Mouse (Mus musculus) hindbrain, embryonic 11.5 days (tissue): ENCODE results near the gene Gm28308. TPM values are rescaled to one million over a fixed set of nuclear protein-coding genes. Genes with fewer than 3 reads are reported as not detected.

Experiments used
- ATAC-seq: fragments of 200-750 bp; cut with Nextera tagmentation; 2 replicates; pipeline ENCODE4 v1.8.0; 2017; ENCODE audit warnings: mild to moderate bottlenecking, moderate TSS enrichment, moderate library complexity; ENCODE audit not compliant: low FRiP score
- DNase-seq: peaks from one replicate; pipeline ENCODE4 v3.0.0-alpha.2; 2015; ENCODE audit warnings: low spot score
- H3K27ac ChIP-seq: fragments of 300-500 bp; sonication (generic); 2 replicates; pipeline ENCODE4 v1.5.1; 2014; ENCODE audit warnings: mild to moderate bottlenecking, low read depth, low read length
- H3K27me3 ChIP-seq: fragments of 300-500 bp; sonication (generic); 2 replicates; pipeline ENCODE4 v1.6.1; 2014; ENCODE audit warnings: mild to moderate bottlenecking, low read length, moderate library complexity, mixed read lengths; ENCODE audit not compliant: control insufficient read depth, insufficient read depth
- H3K36me3 ChIP-seq: fragments of 300-500 bp; sonication (generic); 2 replicates; pipeline ENCODE4 v1.6.1; 2014; ENCODE audit warnings: mild to moderate bottlenecking, low read length, moderate library complexity, mixed read lengths; ENCODE audit not compliant: control insufficient read depth, insufficient read depth
- H3K4me1 ChIP-seq: fragments of 300-500 bp; sonication (generic); replicated peaks from 2 replicates; pipeline ENCODE4 v1.6.1; 2014; ENCODE audit warnings: low read length, mixed read lengths; ENCODE audit not compliant: control insufficient read depth, insufficient read depth
- H3K4me2 ChIP-seq: fragments of 300-500 bp; sonication (generic); replicated peaks from 2 replicates; pipeline ENCODE4 v1.6.1; 2014; ENCODE audit warnings: mild to moderate bottlenecking, low read depth, low read length
- H3K4me3 ChIP-seq: fragments of 300-500 bp; sonication (generic); 2 replicates; pipeline ENCODE4 v1.5.1; 2014; ENCODE audit warnings: low read depth, low read length
- H3K9ac ChIP-seq: fragments of 300-500 bp; sonication (generic); 2 replicates; pipeline ENCODE4 v1.6.1; 2014; ENCODE audit warnings: low read depth, low read length
- H3K9me3 ChIP-seq: fragments of 300-500 bp; sonication (generic); 2 replicates; pipeline ENCODE4 v1.6.1; 2016; ENCODE audit warnings: low read length; ENCODE audit not compliant: control insufficient read depth
- WGBS: fragments of 180-500 bp; shearing (Covaris S2); extraction: QIAGEN DNeasy Blood & Tissue Kit; methylation state at CpG from one replicate; pipeline ENCODE4 v1.1.7; 2014; 5-methylcytosine and 5-hydroxymethylcytosine counted together
- polyA plus RNA-seq: library from polyadenylated mRNA; unstranded; fragments of >200 nt; fragmentation: Nextera tagmentation; extraction: Ambion mirVana; gene quantifications from 2 replicates; pipeline ENCODE4 v1.2.1, GENCODE M21; 2014

Gene Gm28308
- polyA plus RNA-seq, 1 experiment from 2014 or later = not detected

DNA sequence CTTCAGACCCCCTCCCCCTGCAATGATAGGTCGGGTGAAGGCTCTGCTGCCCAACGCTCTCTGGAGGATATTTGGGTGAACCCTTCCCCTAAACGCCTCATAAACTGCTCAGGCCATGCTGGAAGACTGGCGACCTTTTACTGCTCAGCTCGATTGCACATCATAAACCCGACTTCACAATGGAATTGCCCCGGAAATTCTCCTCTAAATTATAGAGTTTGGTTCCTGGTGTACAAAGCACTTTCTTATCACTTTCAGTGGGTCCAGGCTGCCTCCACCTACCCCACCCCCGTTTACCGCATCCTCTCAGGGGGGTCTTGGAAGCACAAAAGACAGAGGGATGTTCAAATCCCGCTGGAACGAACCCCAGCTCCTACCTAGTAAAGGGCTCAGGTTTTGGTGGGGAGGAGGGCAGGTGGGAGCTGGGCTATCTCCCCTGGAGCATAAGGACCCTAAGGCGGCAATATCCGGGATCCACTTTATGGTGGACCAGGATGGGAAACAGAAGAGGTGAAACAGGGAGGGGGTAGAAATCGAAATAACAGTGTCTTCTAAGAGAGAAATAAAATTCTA is 5.6 kb upstream of the Gm28308 start:
- H3K9me3 ChIP-seq = no peaks in the 10 kb centered on the region
- peaks cover 8% of the 10 kb centered on the region; the same call in 1 of the 2 replicates for H3K4me1 ChIP-seq
- H3K27me3 ChIP-seq = peaks cover 99% of the 10 kb centered on the region
- peak; percentile 70 for DNase-seq
- ATAC-seq = no peak
- no peak overlapping the region for H3K27ac ChIP-seq
- no peak overlapping the region for H3K4me2 ChIP-seq
- no peaks in the 10 kb centered on the region for H3K36me3 ChIP-seq
- 7% methylated on average over 14 of the region's 14 CpGs for WGBS
- H3K9ac ChIP-seq = no peak overlapping the region
- H3K4me3 ChIP-seq = no peak overlapping the region

DNA sequence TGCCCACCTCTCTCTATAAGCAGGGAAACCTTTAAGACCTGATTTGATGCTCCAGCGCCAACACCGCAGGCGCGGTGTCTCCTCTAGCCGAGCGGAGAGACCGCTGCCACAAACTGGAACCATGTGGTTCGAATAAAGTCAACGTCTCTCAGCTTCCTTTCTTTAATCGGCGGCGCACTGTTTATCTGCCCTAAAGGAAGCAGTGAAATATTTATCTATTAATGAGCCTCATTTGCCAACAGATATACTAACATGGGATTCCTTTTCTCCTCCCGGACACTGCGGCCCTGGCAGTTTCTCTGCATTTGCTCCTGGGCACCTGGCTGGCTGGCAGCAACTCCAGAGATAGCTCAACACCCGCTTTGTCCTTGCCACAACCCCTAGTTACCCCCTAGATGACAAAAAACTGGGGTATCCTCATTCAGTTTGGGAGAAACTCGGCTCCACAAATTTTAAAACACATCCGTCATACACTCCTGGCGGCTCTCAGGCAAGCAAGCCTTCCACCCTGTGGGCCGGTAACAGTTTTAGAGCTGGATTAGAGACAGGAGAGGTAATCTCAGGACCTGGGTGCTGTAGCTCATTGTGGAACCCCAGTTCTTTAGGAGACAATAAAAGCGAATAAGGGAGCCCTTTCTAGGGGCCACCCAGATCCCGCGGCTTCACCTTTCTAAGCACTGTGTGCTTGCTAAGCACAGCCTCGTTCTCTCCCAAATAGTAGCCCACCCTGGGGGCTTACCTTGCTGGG is 4.9 kb upstream of the Gm28308 start:
- Histone ChIP-seq H3K4me1 (peaks cover 8% of the 10 kb centered on the region; the same call in 1 of the 2 replicates), H3K4me2 (peak overlapping the region; percentile 49; the same call in 1 of the 2 replicates), H3K27ac (no peak overlapping the region), H3K9me3 (no peaks in the 10 kb centered on the region), H3K9ac (no peak overlapping the region), H3K4me3 (peak overlapping the region; percentile 25), H3K36me3 (no peaks in the 10 kb centered on the region), H3K27me3 (peaks cover 99% of the 10 kb centered on the region)
- DNase-seq (peak; percentile 71), ATAC-seq (no peak)
- 6% methylated on average over 23 of the region's 23 CpGs for WGBS

DNA sequence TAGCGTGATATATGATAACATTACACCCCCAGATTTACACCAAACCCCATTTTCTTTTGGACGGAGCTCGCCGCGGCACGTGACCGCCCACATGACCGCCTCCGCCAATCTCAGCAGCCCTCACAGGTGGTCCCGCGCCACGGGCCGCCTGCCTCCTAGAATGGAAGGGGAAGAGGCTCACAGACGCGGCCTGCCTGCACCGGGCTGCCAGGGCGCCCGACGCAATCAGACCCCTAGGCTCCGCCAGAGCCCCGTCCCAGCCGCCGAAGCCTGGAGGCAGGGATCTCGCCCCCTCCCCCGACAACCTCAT is 4.3 kb upstream of the Gm28308 start:
- Histone ChIP-seq H3K36me3 (no peaks in the 10 kb centered on the region), H3K4me3 (peak overlapping the region; percentile 25), H3K4me2 (peak overlapping the region; percentile 49), H3K27me3 (peaks cover 99% of the 10 kb centered on the region), H3K4me1 (peaks cover 8% of the 10 kb centered on the region; the same call in 1 of the 2 replicates), H3K9me3 (no peaks in the 10 kb centered on the region), H3K27ac (no peak overlapping the region), H3K9ac (no peak overlapping the region)
- under 1% methylated on average over 23 of the region's 25 CpGs for WGBS
- peak; percentile 79 for ATAC-seq
- DNase-seq = no peak

DNA sequence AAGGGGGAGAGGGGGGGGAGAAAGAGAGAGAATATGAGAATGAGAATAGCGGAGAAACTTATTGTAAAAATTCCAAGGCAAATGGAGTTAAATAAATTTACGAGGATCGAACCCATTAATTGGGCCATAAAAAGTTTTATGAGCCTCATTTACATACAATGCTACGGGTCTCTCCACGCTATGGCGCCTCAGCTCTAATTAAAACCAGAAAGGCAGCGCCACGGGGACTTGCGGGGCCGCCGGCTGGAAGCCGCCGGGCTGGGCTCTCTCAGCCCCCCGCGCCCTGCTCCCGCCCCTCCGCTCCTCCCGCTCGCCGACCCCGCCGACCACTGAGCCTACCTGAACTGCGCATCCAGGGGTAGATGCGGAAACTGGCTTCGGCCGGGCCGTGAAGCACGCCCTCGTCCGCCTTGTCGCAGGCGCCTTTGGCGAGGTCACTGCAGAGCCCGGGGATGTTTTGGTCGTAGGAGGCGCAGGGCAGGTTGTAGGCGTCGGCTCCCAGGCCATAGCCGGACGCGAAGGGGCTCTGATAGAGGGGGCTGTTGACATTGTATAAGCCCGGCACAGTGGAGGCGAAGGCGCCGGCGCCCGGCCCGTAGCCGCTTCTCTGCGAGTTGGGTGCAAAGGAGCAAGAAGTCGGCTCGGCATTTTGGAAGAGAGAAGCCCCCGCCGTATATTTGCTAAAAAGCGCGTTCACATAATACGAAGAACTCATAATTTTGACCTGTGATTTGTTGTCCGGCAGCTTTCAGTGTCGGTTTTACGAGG is 3.7 kb upstream of the Gm28308 start:
- DNase-seq = peak; percentile 68
- peaks cover 8% of the 10 kb centered on the region; the same call in 1 of the 2 replicates for H3K4me1 ChIP-seq
- H3K9ac ChIP-seq = no peak overlapping the region
- H3K9me3 ChIP-seq = no peaks in the 10 kb centered on the region
- WGBS = 2% methylated on average over 60 of the region's 60 CpGs
- H3K4me2 ChIP-seq = peak overlapping the region; percentile 49
- 0 out of 2 replicates have a peak overlapping the region, but pooled peaks have one; percentile 33 for H3K27ac ChIP-seq
- peak; percentile 36; the same call in 1 of the 2 replicates for ATAC-seq
- H3K36me3 ChIP-seq = no peaks in the 10 kb centered on the region
- H3K4me3 ChIP-seq = peak overlapping the region; percentile 25
- H3K27me3 ChIP-seq = peaks cover 99% of the 10 kb centered on the region

DNA sequence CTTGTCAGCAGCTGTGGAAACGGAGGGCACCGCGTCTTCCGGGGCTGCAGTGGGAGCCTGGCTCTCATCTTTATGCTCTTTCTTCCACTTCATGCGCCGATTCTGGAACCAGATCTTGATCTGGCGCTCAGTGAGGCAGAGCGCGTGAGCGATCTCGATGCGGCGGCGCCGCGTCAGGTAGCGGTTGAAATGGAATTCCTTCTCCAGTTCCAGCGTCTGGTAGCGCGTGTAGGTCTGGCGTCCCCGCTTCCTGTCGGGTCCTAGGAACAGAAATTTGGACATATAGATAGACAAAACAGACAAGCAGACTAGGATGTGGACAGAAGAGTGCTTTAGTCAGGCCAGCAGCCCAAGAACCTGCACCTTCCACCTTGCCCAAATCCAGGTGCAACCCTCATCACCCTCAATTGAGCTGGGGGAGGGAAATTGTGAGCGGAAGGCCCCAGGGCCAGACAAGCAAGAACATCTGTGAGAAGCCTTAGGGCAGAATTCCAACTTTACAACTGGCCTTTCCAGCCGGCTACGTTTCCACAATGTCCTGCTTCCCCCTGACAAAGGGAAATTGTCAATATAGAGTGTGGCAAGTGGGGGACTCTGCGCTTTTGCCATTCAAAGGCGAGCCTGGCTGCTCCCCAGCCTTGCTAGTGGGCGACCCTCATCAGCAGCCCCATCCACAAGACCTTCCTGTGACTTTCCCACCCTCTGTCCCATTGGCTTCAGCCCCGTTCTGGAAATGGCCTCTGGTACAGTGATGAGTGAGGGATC is 2.8 kb upstream of the Gm28308 start:
- Histone ChIP-seq H3K4me2 (no peak overlapping the region), H3K27ac (no peak overlapping the region), H3K4me1 (peaks cover 5% of the 10 kb centered on the region; the same call in 1 of the 2 replicates), H3K36me3 (no peaks in the 10 kb centered on the region), H3K4me3 (no peak overlapping the region), H3K27me3 (peaks cover 99% of the 10 kb centered on the region), H3K9ac (no peak overlapping the region), H3K9me3 (no peaks in the 10 kb centered on the region)
- no peak for ATAC-seq
- peak; percentile 61 for DNase-seq
- WGBS = 2% methylated on average over 30 of the region's 30 CpGs

DNA sequence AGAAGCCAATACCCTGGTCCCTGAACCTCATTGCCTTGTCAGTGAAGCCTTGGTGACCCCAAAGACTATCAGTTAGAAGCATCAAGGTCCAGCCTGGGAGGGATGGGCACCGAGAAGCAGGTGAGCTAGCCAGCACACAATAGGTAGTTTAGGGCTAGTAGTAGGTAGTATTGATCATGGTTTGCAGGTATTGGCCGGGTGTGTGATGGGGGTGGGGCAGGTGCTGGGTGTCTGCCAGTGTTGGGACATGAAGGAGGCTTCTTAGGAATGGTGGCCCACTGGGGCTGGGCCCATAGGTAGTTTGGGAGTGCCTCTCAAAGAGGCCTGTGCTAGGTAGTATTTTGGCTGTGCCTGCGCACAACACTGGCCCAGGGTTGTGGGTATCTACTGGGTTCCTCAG is 1.9 kb upstream of the Gm28308 start:
- Histone ChIP-seq H3K4me2 (no peak overlapping the region), H3K9me3 (no peaks in the 10 kb centered on the region), H3K9ac (no peak overlapping the region), H3K4me3 (no peak overlapping the region), H3K4me1 (peaks cover 5% of the 10 kb centered on the region; the same call in 1 of the 2 replicates), H3K27ac (no peak overlapping the region), H3K36me3 (no peaks in the 10 kb centered on the region), H3K27me3 (peaks cover 97% of the 10 kb centered on the region)
- ATAC-seq (no peak), DNase-seq (no peak)
- WGBS = 15% methylated on average over 3 of the region's 3 CpGs

DNA sequence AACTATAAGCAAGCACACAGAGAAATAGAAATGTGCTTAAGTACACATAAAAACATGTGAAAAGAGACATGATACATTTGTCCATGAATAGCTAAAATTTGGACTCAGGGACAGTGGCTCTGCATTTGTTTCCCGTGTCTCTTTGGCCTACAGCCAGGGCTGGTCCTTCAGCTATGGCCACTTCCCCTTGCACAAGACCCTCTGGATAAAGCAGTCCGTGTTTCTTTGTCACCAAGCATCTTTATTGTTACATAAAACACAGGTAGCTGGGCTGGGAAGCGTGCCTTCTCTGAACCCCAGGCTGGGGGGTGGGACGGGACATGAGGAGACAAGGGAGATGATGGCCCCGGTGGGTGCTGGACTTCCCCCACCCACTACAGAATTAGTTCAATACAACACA is 1.1 kb upstream of the Gm28308 start:
- H3K9ac ChIP-seq = no peak overlapping the region
- no peak overlapping the region for H3K4me3 ChIP-seq
- WGBS = 8% methylated on average over 5 of the region's 5 CpGs
- H3K4me1 ChIP-seq = peaks cover 5% of the 10 kb centered on the region; the same call in 1 of the 2 replicates
- H3K9me3 ChIP-seq = no peaks in the 10 kb centered on the region
- H3K27me3 ChIP-seq = peaks cover 97% of the 10 kb centered on the region
- ATAC-seq = no peak
- H3K36me3 ChIP-seq = no peaks in the 10 kb centered on the region
- no peak for DNase-seq
- H3K27ac ChIP-seq = no peak overlapping the region
- H3K4me2 ChIP-seq = no peak overlapping the region

DNA sequence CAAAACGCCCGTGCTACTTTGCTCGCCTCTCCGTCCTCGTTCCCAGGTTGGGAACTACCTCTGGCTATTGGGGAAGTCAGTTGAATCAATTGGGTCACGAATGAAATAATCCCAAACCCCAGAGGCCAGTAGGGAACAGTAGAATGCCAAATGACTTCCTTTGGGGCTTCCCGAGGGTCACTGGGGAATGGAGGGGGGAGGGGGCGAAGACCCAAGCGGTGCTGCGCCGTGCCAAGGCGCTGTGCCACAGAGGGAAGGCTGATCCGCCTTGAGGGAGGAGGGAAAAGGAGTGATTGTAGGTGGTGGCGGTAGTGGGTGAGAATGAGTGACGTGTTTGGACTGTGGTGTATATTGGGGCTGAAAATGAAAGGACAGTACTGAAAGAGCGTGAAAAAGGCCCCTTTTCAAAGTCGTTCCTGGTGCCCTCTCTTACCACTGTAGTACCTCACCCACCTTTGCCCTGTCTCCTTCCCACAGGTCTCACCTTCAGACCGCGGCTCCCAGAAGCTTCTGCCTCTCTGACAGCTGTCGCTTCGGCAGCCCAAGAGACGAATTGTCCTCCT is 502 bp downstream of the Gm28308 start:
- Histone ChIP-seq H3K36me3 (no peaks in the 10 kb centered on the region), H3K9me3 (no peaks in the 10 kb centered on the region), H3K9ac (no peak overlapping the region), H3K27me3 (peaks cover 96% of the 10 kb centered on the region), H3K4me3 (no peak overlapping the region; the same call in 1 of the 2 replicates), H3K4me2 (no peak overlapping the region; the same call in 1 of the 2 replicates), H3K4me1 (peaks cover 9% of the 10 kb centered on the region; the same call in 1 of the 2 replicates), H3K27ac (no peak overlapping the region)
- under 1% methylated on average over 22 of the region's 22 CpGs for WGBS
- DNase-seq (peak; percentile 59), ATAC-seq (no peak)
